Mouse (Mus musculus) spleen, postnatal 4 days (tissue): ENCODE data around the gene Ifrd2.
A peak's percentile ranks its signal among the peaks of the same experiment; 100 is the strongest.

Experiments
- DNase-seq, 2 experiments: peaks; one replicate each; pipeline ENCODE4 v3.0.0; 2022; ENCODE audit warnings: low spot score in 2 of 2

Gene Ifrd2

DNA sequence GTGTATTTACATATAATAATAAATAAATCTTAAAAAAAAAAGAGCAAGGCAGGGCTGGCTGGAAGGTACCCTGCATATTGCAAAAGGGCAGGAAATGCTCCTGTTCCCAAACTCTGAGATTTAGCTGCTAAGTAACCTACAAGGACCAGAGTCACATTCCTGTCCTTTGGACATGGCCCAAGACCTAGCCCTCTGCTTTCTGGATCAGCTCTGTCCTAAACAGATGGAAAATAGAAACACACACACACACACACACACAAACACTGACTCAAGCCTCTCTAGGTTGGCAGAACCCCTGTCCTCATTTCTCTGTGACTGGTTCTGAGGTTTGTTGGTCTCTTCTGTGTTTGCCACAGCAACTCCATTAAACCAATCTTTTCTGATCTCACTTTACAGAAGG, 33.5 kb downstream of the Ifrd2 start:
- DNase-seq: no peak

DNA sequence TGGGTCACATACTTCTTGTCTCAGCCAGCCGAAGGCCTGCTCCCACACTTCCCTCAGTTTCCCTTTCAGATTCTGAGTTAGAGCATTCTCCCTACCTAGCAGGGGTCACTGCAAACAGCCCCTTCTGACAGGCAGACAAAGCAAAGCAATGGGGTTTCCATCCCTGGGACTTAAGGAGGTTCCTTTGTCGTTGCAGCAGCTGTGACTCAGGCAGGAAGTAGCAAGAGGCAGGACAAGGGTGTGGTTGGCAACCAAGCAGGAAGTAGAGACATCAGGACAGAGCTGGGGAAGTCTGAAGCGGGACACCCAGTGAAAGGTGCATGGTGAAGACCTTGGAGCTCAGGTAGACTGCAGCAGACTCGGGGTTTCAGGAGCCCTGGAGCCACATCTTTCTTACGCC, 37.1 kb downstream of the Ifrd2 start:
- DNase-seq: no peak

DNA sequence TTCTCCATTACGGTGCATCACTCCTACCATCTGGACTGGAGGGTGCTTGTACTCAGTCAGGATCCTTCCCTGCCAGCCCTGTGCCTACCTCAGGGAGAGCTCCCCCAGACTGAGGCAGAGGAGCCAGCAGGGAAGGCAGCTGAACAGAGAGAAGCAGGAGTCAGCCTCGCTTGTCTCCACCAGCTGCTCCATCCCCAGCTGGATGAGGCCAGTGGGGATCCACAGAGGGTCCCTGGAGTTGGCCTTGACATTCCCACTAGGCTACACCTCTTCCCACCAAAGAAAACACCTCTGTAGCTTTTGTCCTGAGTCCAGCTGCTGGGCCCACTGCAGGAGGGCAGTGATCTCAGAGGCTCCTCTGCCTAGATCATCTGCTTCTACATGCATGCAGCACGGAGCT, 37.5 kb downstream of the Ifrd2 start:
- no peak for DNase-seq

- DNase-seq: no peak
Observed at GRCm38 (mm10) chr9:107625351-107626128, 38.1 kb downstream of the Ifrd2 start.

GRCm38 (mm10) chr9:107626158-107626843, 38.9 kb downstream of the Ifrd2 start:
- DNase-seq: no peak

- peak; percentile 82 to 92 for DNase-seq
Observed at GRCm38 (mm10) chr9:107626844-107627277, 39.4 kb downstream of the Ifrd2 start.

DNA sequence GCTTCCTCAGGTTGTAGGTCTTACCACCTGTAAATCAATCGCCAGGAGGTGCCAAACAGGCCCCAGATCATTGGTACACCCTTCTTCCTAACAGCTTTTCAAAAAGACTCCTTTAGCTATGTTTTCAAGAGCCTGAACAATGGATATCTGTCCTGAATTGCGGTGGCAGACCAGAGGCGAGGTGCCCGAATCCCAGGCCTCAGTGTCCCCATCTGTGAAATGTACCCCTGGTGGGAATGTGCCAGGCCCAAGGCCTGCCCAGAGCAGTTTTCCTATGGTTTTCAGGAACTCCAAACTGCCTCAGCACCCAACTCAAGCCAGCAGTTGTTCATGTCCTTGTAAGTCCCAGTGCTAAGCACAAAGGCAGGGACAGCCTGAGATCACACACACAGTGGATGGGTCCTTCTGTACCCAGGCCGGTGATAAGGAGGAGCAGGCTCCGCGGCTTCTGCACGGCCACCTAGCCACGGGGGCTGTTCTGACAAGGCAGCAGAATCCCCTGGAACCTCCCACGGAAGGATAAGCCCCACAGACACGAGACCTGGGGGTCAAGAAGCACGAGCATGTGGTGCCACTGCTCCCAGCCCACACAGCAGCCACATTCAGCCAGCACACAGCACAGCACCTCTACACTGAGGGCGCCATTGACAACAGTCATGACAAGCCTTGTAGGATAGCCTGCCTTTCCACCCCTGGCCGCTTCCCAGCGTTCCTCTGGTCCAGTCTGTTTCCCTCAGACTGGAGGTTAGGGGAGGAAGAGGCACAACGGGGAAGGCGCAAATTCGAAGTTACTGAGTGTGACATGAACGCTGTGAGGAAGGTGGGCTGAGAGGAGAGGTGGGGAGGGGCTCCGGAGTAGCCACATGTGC, 40.2 kb downstream of the Ifrd2 start:
- no peak for DNase-seq

GRCm38 (mm10) chr9:107628721-107629410, 41.4 kb downstream of the Ifrd2 start:
- peak; percentile 68 to 79 for DNase-seq

DNA sequence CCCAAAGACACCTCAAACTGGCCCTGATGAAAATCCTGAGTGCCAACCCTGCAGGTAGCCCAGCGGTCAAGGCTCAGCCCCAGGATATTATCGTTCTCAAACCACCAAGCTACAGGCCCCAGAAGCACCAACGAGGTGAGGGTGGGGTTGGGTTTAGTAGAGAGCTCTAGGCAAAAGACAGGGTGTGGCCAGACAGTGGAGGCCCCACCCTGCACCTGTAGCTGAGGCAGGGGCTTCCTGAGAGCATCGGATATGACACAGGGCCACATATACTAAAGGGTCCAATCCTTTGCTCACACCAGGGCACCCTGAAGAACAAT, 41.9 kb downstream of the Ifrd2 start:
- DNase-seq: peak in 1 of 2 experiments; percentile 45

DNA sequence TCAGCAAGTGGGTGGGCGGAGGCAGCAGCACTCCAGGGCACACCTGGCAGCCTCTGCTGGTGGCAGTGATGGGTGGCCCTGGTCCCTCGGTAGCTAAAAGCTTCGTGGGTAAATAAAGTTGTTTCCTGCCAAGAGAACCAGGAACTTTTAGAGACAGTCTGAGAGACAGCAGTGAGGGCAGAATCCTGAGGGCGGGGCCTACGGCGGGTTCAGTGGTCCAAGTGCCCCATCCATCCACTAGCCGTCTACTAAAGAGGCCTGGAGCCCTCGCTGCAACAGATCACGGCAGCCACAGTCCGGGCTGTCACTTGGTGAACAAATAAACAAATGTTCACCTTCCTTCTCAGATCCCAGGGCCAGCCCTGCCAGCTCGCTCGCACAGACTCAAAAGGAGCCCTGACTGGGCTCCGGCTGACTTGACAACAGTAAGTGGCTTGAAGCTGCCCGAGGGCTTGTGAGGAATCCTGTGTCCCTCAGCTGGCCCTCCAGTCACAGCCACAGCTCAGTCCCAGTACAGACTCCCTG, 42.5 kb downstream of the Ifrd2 start:
- DNase-seq: no peak

DNA sequence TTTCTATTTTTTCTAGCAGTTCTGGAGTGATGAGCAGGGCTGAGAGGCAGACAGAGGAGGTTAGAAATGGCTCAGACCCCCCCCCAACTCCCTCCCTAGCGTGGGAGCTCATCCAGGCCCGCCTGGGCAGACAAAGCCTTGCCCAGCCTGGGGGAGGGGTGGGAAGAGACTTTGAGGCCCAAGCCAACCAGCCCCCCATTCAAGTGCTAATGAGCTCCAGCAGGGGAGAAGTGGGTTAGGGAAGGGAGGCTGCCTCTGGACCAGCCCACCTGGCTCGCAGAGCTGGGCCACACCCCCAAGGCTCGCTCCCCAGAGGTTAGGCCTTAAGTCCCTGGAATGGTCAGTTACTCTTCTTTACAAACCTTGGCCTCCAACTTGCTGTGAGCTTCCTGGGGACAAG, 43.1 kb downstream of the Ifrd2 start:
- no peak for DNase-seq

GRCm38 (mm10) chr9:107631311-107631826, 43.9 kb downstream of the Ifrd2 start:
- DNase-seq: no peak

GRCm38 (mm10) chr9:107631861-107632260, 44.4 kb downstream of the Ifrd2 start:
- DNase-seq: no peak

- DNase-seq: peak; percentile 84 to 88
Observed at GRCm38 (mm10) chr9:107632478-107632877, 45.0 kb downstream of the Ifrd2 start.

DNA sequence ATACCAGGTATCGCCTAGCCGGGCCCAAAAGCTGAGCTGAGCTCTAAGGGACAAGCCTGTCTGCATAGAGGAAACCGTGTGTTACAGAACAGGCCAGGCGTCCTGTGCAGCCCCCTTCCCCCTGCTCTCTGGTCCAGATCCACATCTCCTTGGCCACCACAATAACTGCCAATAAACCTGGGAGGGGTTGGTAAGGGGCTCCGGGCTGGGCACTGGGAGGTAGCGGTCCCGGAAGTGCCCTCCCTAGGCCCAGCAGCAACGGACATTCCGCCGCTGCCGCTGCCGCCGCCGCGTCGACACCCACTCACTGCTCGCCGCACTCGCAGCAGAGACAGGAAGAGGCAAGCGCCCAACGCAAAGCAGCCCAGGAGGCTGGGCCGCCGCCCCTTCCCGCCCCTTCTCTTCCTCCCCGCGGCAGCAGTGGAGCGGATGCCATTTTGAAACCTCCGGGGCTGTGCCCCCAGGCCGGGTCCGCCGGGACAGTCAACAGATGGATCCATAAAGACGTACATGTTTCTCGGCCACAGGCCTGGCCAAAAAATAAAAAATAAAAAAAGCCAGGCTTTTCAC, 45.7 kb downstream of the Ifrd2 start:
- DNase-seq: peak; percentile 86 to 92

DNA sequence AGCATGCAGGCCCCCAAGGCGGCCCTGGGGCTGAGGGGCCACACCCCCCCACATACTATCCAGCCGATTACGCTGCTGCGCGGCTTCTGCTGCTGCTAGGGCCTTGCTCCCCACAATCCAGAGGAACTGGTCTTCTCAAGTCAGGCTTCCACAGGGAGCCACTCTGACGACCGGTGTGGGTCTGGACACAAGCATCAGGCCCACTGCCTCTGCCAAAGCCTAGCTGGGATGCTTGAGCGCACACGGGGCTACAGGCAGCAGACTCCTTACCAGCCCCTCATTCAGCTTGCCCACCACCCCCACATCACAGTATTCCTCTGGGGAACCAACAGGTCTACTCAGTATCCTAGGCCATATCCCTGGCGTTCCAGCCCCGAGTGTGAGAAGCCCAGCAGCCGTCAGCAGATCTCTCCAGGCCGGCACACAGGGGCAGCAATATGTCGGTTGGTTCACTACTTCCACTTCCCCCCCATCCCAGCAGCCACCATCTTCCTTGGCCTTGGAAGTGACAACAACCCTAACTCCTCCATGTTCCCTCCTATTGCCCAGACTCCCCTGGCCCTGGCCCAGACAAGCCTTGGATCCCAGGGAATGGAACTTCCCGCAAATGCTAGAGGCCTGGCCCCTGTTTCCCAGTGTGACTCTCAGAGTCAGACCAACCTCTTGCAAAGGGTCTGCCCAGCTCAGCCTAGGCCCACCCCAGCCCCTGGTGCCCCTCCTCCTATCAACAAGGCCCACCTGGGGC, 46.4 kb downstream of the Ifrd2 start:
- DNase-seq: peak in 1 of 2 experiments; percentile 79

- no peak for DNase-seq
Observed at GRCm38 (mm10) chr9:107634406-107635278, 47.2 kb downstream of the Ifrd2 start.

- peak; percentile 98 for DNase-seq
Observed at GRCm38 (mm10) chr9:107635279-107636028, 48.0 kb downstream of the Ifrd2 start, which contains the start of gene Gnai2. Gene Gnai2, minus strand, starts transcription at chr9:107635367.
